Mouse (Mus musculus): ENCODE measurements around the gene Nelfcd. TPM values are rescaled to one million over a fixed set of nuclear protein-coding genes. Genes with fewer than 3 reads are reported as not detected.

Nelfcd gene
- 47.9 TPM for polyA plus RNA-seq (2012; fragmentation: generic; extraction: Trizol)

- peak within 1 kb of the TSS; percentile 72 for H3K4me3 ChIP-seq
- H3K4me2 ChIP-seq (ENCODE audit: low read depth): peak within 1 kb of the TSS; percentile 91
- H3K79me2 ChIP-seq (ENCODE audit: control insufficient read depth, insufficient read depth): peaks cover 10% of the 10 kb centered on the region
- H3K27me3 ChIP-seq (ENCODE audit: control insufficient read depth, insufficient read depth, insufficient read length): no peaks in the 10 kb centered on the region
- no peaks in the 10 kb centered on the region for H3K36me3 ChIP-seq (ENCODE audit: control insufficient read depth, insufficient read depth)
- H3ac ChIP-seq (ENCODE audit: control insufficient read depth, insufficient read length): no peak within 1 kb of the TSS
- TF ChIP-seq SRF (IDR thresholded peaks at IDR 0.05; ENCODE audit: control insufficient read depth, insufficient read length, low read depth) (no peak), TCF12 (IDR thresholded peaks at IDR 0.05; ENCODE audit: insufficient read depth, poor library complexity, severe bottlenecking) (no peak), CEBPB (IDR thresholded peaks at IDR 0.05; ENCODE audit: insufficient read depth, poor library complexity, severe bottlenecking) (no peak), E2F4 (IDR thresholded peaks at IDR 0.05; ENCODE audit: insufficient read depth) (peak; percentile 44), POLR2A (IDR thresholded peaks at IDR 0.05; ENCODE audit: insufficient read length, low read depth) (peak; percentile 68)
These were observed at the start of gene Nelfcd for GRCm38 (mm10) chr2:174415731-174416310. Gene Nelfcd (plus strand): TSS chr2:174415804.

- no peak overlapping the region for H3K4me3 ChIP-seq
These were observed 49.0 kb upstream of the Nelfcd start for GRCm38 (mm10) chr2:174366571-174366970.

GRCm38 (mm10) chr2:174381021-174381420 is 34.6 kb upstream of the Nelfcd start:
- Histone ChIP-seq H3ac (ENCODE audit: control insufficient read depth, insufficient read length) (no peak overlapping the region), H3K4me2 (ENCODE audit: low read depth) (no peak overlapping the region), H3K27me3 (ENCODE audit: control insufficient read depth, insufficient read depth, insufficient read length) (no peaks in the 10 kb centered on the region), H3K4me3 (no peak overlapping the region), H3K36me3 (ENCODE audit: control insufficient read depth, insufficient read depth) (no peaks in the 10 kb centered on the region), H3K79me2 (ENCODE audit: control insufficient read depth, insufficient read depth) (no peaks in the 10 kb centered on the region)
- TF ChIP-seq CEBPB (IDR thresholded peaks at IDR 0.05; ENCODE audit: insufficient read depth, poor library complexity, severe bottlenecking): no peak
- no peak for TF ChIP-seq MAX (IDR thresholded peaks at IDR 0.05; ENCODE audit: low read depth)
- no peak for TF ChIP-seq MYOG (IDR thresholded peaks at IDR 0.05; ENCODE audit: control insufficient read depth in 1 of 3, insufficient read depth in 1 of 3, insufficient read length in 2 of 3, low read depth in 2 of 3)
- no peak for TF ChIP-seq POLR2A (IDR thresholded peaks at IDR 0.05; ENCODE audit: insufficient read length, low read depth)
- TF ChIP-seq MYOD1 (IDR thresholded peaks at IDR 0.05; ENCODE audit: control insufficient read depth in 1 of 3, insufficient read length in 2 of 3, low read depth in 2 of 3): no peak
- no peak for TF ChIP-seq TCF12 (IDR thresholded peaks at IDR 0.05; ENCODE audit: insufficient read depth, poor library complexity, severe bottlenecking)
- no peak for TF ChIP-seq TCF3 (IDR thresholded peaks at IDR 0.05; ENCODE audit: insufficient read length, low read depth)
- no peak for TF ChIP-seq E2F4 (IDR thresholded peaks at IDR 0.05; ENCODE audit: insufficient read depth)
- no peak for TF ChIP-seq USF1 (IDR thresholded peaks at IDR 0.05; ENCODE audit: low read depth)

More at GRCm38 (mm10) chr2:174366571-174366970, 49.0 kb upstream of the Nelfcd start:
- H3K79me2 ChIP-seq (ENCODE audit: control insufficient read depth, insufficient read depth): no peaks in the 10 kb centered on the region
- H3K36me3 ChIP-seq (ENCODE audit: control insufficient read depth, insufficient read depth): no peaks in the 10 kb centered on the region
- H3K4me2 ChIP-seq (ENCODE audit: low read depth): no peak overlapping the region
- TF ChIP-seq MAX (IDR thresholded peaks at IDR 0.05; ENCODE audit: low read depth) (no peak), POLR2AphosphoS2 (IDR thresholded peaks at IDR 0.05; ENCODE audit: insufficient read length, low read depth) (no peak), POLR2A (IDR thresholded peaks at IDR 0.05; ENCODE audit: insufficient read length, low read depth) (no peak), SRF (IDR thresholded peaks at IDR 0.05; ENCODE audit: control insufficient read depth, insufficient read length, low read depth) (no peak), TCF12 (IDR thresholded peaks at IDR 0.05; ENCODE audit: insufficient read depth, poor library complexity, severe bottlenecking) (no peak), REST (IDR thresholded peaks at IDR 0.05; ENCODE audit: insufficient read depth, insufficient read length) (no peak), E2F4 (IDR thresholded peaks at IDR 0.05; ENCODE audit: insufficient read depth) (no peak), MYOG (IDR thresholded peaks at IDR 0.05; ENCODE audit: control insufficient read depth in 1 of 3, insufficient read depth in 1 of 3, insufficient read length in 2 of 3, low read depth in 2 of 3) (no peak), CEBPB (IDR thresholded peaks at IDR 0.05; ENCODE audit: insufficient read depth, poor library complexity, severe bottlenecking) (no peak), TCF3 (IDR thresholded peaks at IDR 0.05; ENCODE audit: insufficient read length, low read depth) (no peak), USF1 (IDR thresholded peaks at IDR 0.05; ENCODE audit: low read depth) (no peak), MYOD1 (IDR thresholded peaks at IDR 0.05; ENCODE audit: control insufficient read depth in 1 of 3, insufficient read length in 2 of 3, low read depth in 2 of 3) (no peak)
- no peak overlapping the region for H3ac ChIP-seq (ENCODE audit: control insufficient read depth, insufficient read length)
- H3K27me3 ChIP-seq (ENCODE audit: control insufficient read depth, insufficient read depth, insufficient read length): no peaks in the 10 kb centered on the region

GRCm38 (mm10) chr2:174391936-174392335 is 23.7 kb upstream of the Nelfcd start:
- no peaks in the 10 kb centered on the region for H3K79me2 ChIP-seq (ENCODE audit: control insufficient read depth, insufficient read depth)
- no peak for TF ChIP-seq REST (IDR thresholded peaks at IDR 0.05; ENCODE audit: insufficient read depth, insufficient read length)
- TF ChIP-seq USF1 (IDR thresholded peaks at IDR 0.05; ENCODE audit: low read depth): peak; percentile 26
- no peak for TF ChIP-seq SRF (IDR thresholded peaks at IDR 0.05; ENCODE audit: control insufficient read depth, insufficient read length, low read depth)
- no peak overlapping the region for H3ac ChIP-seq (ENCODE audit: control insufficient read depth, insufficient read length)
- H3K27me3 ChIP-seq (ENCODE audit: control insufficient read depth, insufficient read depth, insufficient read length): no peaks in the 10 kb centered on the region
- H3K36me3 ChIP-seq (ENCODE audit: control insufficient read depth, insufficient read depth): no peaks in the 10 kb centered on the region
- H3K4me3 ChIP-seq: no peak overlapping the region
- no peak overlapping the region for H3K4me2 ChIP-seq (ENCODE audit: low read depth)

DNA sequence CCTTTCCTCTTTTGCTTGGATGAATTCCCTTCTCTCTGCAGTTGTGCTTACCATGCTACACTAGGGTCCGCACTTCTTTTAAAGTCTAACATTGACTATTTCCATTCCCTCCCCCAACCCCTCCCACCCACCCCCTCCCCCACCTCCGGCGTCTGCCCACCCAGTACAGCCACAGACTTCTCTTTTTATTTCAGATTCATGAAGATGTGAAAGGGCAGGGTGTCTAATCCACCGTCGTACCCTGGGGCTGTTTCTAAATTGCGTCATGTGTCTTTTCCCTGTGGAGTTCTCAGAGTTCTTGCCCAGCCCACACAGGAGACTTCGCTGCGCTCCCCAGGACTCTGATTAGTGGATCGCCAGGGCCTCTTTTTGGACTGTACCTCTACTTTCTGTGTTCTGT is 23.1 kb upstream of the Nelfcd start:
- no peaks in the 10 kb centered on the region for H3K27me3 ChIP-seq (ENCODE audit: control insufficient read depth, insufficient read depth, insufficient read length)
- TF ChIP-seq USF1 (IDR thresholded peaks at IDR 0.05; ENCODE audit: low read depth) (no peak), POLR2AphosphoS2 (IDR thresholded peaks at IDR 0.05; ENCODE audit: insufficient read length, low read depth) (no peak), TCF3 (IDR thresholded peaks at IDR 0.05; ENCODE audit: insufficient read length, low read depth) (no peak), MAX (IDR thresholded peaks at IDR 0.05; ENCODE audit: low read depth) (no peak), REST (IDR thresholded peaks at IDR 0.05; ENCODE audit: insufficient read depth, insufficient read length) (no peak), MYOD1 (IDR thresholded peaks at IDR 0.05; ENCODE audit: control insufficient read depth in 1 of 3, insufficient read length in 2 of 3, low read depth in 2 of 3) (no peak), CEBPB (IDR thresholded peaks at IDR 0.05; ENCODE audit: insufficient read depth, poor library complexity, severe bottlenecking) (no peak), POLR2A (IDR thresholded peaks at IDR 0.05; ENCODE audit: insufficient read length, low read depth) (no peak)
- no peak overlapping the region for H3ac ChIP-seq (ENCODE audit: control insufficient read depth, insufficient read length)
- H3K36me3 ChIP-seq (ENCODE audit: control insufficient read depth, insufficient read depth): no peaks in the 10 kb centered on the region
- H3K4me2 ChIP-seq (ENCODE audit: low read depth): no peak overlapping the region
- H3K79me2 ChIP-seq (ENCODE audit: control insufficient read depth, insufficient read depth): no peaks in the 10 kb centered on the region
- no peak overlapping the region for H3K4me3 ChIP-seq

Measured in myocyte (in vitro differentiated cells).